Mouse (Mus musculus): ENCODE results near the gene Cecr2. TPM values are rescaled to one million over a fixed set of nuclear protein-coding genes. Genes with fewer than 3 reads are reported as not detected.

Cecr2 gene
- total RNA-seq, 4 experiments from 2014 or later = 7.7 to 15.9 (median 13.5) TPM

GRCm38 (mm10) chr6:120820144-120820543 lies 154.0 kb downstream of the Cecr2 start:
- no peak for DNase-seq (ENCODE audit: low spot score in 2 of 2)

Small RNAs within 50 kb of the gene (microRNA-seq; reads per million reads assigned to microRNA genes)
- gene Gm25193 = 0 reads per million in 2 experiments

Other genes with a start within 250 kb of the Cecr2 start
- 10 to 100 TPM in 1 of 4 experiments, 1 to 10 TPM in 3; 8.3 to 11.9 (median 9.3) TPM for gene Il17ra, start 203.1 kb upstream of the Cecr2 start, total RNA-seq (2022)
- gene Tmem121b, start 172.6 kb upstream of the Cecr2 start, total RNA-seq (2022) = 10 to 100 TPM; 31.5 to 39.8 (median 34.0) TPM
- 10 to 100 TPM; 32.5 to 39.6 (median 35.5) TPM for gene Hdhd5, start 135.1 kb upstream of the Cecr2 start, total RNA-seq (2022)
- 10 to 100 TPM; 58.9 to 64.1 (median 61.9) TPM for gene Slc25a18, start 107.2 kb downstream of the Cecr2 start, total RNA-seq (2022)
- 100 to 1,000 TPM; 467 to 514 (median 483) TPM for gene Atp6v1e1, start 156.4 kb downstream of the Cecr2 start, total RNA-seq (2022)
- 10 to 100 TPM; 37.5 to 40.6 (median 39.1) TPM for gene Bcl2l13, start 169.8 kb downstream of the Cecr2 start, total RNA-seq (2022)

Data from layer of hippocampus, adult 8-10 months (tissue).